In genomic region chr2:91462196-91462595, GRCm38 (mm10) we compare ENCODE assay signal across 8 mouse cellular contexts. TPM values are rescaled to one million over a fixed set of nuclear protein-coding genes. Genes with fewer than 3 reads are reported as not detected.
DNase-seq lines count a peak whose midpoint lies in the region; ATAC-seq lines count a peak whose summit lies in the region.

No protein-coding gene starts in this region.

- H3K36me3 ChIP-seq in heart, embryonic 12.5 days: no peaks in the 10 kb centered on the region
- H3K36me3 ChIP-seq in hindbrain, embryonic 14.5 days (replicated peaks; ENCODE audit: control insufficient read depth, insufficient read depth): no peaks in the 10 kb centered on the region
- no peaks in the 10 kb centered on the region for H3K36me3 ChIP-seq in midbrain, embryonic 14.5 days (ENCODE audit: control insufficient read depth, insufficient read depth, low read length)

- H3K4me1 ChIP-seq in heart, embryonic 12.5 days (replicated peaks): peaks cover 43% of the 10 kb centered on the region
- peaks cover 41% of the 10 kb centered on the region for H3K4me1 ChIP-seq in hindbrain, embryonic 14.5 days (replicated peaks; ENCODE audit: control insufficient read depth, insufficient read depth, low read length)
- H3K4me1 ChIP-seq in midbrain, embryonic 14.5 days (ENCODE audit: control insufficient read depth, insufficient read depth, low read length): peaks cover 46% of the 10 kb centered on the region

- H3K4me3 ChIP-seq in heart, embryonic 12.5 days: no peak overlapping the region
- no peak overlapping the region for H3K4me3 ChIP-seq in hindbrain, embryonic 14.5 days (replicated peaks; ENCODE audit: low read length)
- H3K4me3 ChIP-seq in midbrain, embryonic 14.5 days (replicated peaks; ENCODE audit: low read depth, low read length): no peak overlapping the region

- no peak for ATAC-seq in heart, embryonic 12.5 days (ENCODE audit: insufficient number of reproducible peaks, low FRiP score)
- ATAC-seq in hindbrain, embryonic 14.5 days (ENCODE audit: low FRiP score): no peak
- no peak for ATAC-seq in midbrain, embryonic 14.5 days (ENCODE audit: low FRiP score, low TSS enrichment)

- H3K4me2 ChIP-seq in heart, embryonic 12.5 days: peak overlapping the region; percentile 50
- peak overlapping the region; percentile 48 for H3K4me2 ChIP-seq in hindbrain, embryonic 14.5 days (replicated peaks)
- peak overlapping the region; percentile 45 for H3K4me2 ChIP-seq in midbrain, embryonic 14.5 days (ENCODE audit: low read length)

- no peak overlapping the region for H3K9ac ChIP-seq in heart, embryonic 12.5 days
- peak overlapping the region; percentile 53 for H3K9ac ChIP-seq in hindbrain, embryonic 14.5 days
- no peak overlapping the region for H3K9ac ChIP-seq in midbrain, embryonic 14.5 days (replicated peaks; ENCODE audit: low read length)

- no peaks in the 10 kb centered on the region for H3K27me3 ChIP-seq in heart, embryonic 12.5 days (replicated peaks)
- H3K27me3 ChIP-seq in hindbrain, embryonic 14.5 days (ENCODE audit: control insufficient read depth, insufficient read depth, low read length): peaks cover 19% of the 10 kb centered on the region; the same call in 1 of the 2 replicates
- H3K27me3 ChIP-seq in midbrain, embryonic 14.5 days (ENCODE audit: control insufficient read depth, insufficient read depth, low read length): peaks cover 7% of the 10 kb centered on the region; the same call in 1 of the 2 replicates

- no peak for DNase-seq in heart, postnatal 14 days
- peak; percentile 58 for DNase-seq in embryo, embryonic 9.5 days (ENCODE audit: extremely low spot score)
- DNase-seq in hindbrain, embryonic 14.5 days (ENCODE audit: low spot score): no peak
- DNase-seq in midbrain, embryonic 14.5 days: no peak
- DNase-seq in thymus, postnatal 10 days (ENCODE audit: low spot score in 2 of 2): no peak
- DNase-seq in ovary, postnatal 14 days (ENCODE audit: low spot score): no peak
- DNase-seq in testis, postnatal 10 days (ENCODE audit: low spot score): no peak

- intact Hi-C loops in heart, postnatal 14 days (cut with DNase I): loop anchor here (1.0 kb wide), 1 partner anchor 14 kb away; no protein-coding TSS in a partner anchor

- peak overlapping the region; percentile 78; the same call in 1 of the 2 replicates for H3K27ac ChIP-seq in heart, embryonic 12.5 days (ENCODE audit: poor library complexity, severe bottlenecking)
- 0 out of 2 replicates have a peak overlapping the region, but pooled peaks have one; percentile 63 for H3K27ac ChIP-seq in hindbrain, embryonic 14.5 days
- no peak overlapping the region; the same call in 1 of the 2 replicates for H3K27ac ChIP-seq in midbrain, embryonic 14.5 days (replicated peaks; ENCODE audit: low read depth, low read length)

- H3K9me3 ChIP-seq in heart, embryonic 12.5 days (replicated peaks): 0 out of 2 replicates have a peak, but pooled peaks cover 3% of the 10 kb centered on the region
- H3K9me3 ChIP-seq in hindbrain, embryonic 14.5 days (ENCODE audit: control insufficient read depth, low read length): no peaks in the 10 kb centered on the region
- H3K9me3 ChIP-seq in midbrain, embryonic 14.5 days (ENCODE audit: control insufficient read depth, low read length): no peaks in the 10 kb centered on the region

- 12% methylated on average over 2 of the region's 2 CpGs for WGBS in heart, embryonic 12.5 days
- 9% methylated on average over 2 of the region's 2 CpGs for WGBS in hindbrain, embryonic 14.5 days
- WGBS in midbrain, embryonic 14.5 days: 15% methylated on average over 2 of the region's 2 CpGs

RNA-seq across cellular contexts. Expression of gene Lrp4, which starts 4.9 kb away (rescaled TPM):
- 4.4 and 4.9 TPM in 2 replicates for polyA plus RNA-seq in heart, embryonic 12.5 days (2016; fragmentation: Nextera tagmentation; extraction: Ambion mirVana)
- total RNA-seq in heart, postnatal 14 days (2021): 10 to 100 TPM; 11.1 to 13.3 TPM
- 4.1 and 4.5 TPM in 2 replicates for polyA plus RNA-seq in hindbrain, embryonic 14.5 days (2014; fragmentation: Nextera tagmentation; extraction: Ambion mirVana)
- 2.8 and 4.7 TPM in 2 replicates for polyA plus RNA-seq in midbrain, embryonic 14.5 days (2014; fragmentation: Nextera tagmentation; extraction: Ambion mirVana)

RNA-seq across cellular contexts. Expression of gene 1110051M20Rik, which starts 17.7 kb away (rescaled TPM):
- polyA plus RNA-seq in heart, embryonic 12.5 days (2016; fragmentation: Nextera tagmentation; extraction: Ambion mirVana): 35.7 and 40.1 TPM in 2 replicates
- total RNA-seq in heart, postnatal 14 days (2021): 10 to 100 TPM; 10.5 to 12.0 TPM
- 143 and 155 TPM in 2 replicates for polyA plus RNA-seq in hindbrain, embryonic 14.5 days (2014; fragmentation: Nextera tagmentation; extraction: Ambion mirVana)
- polyA plus RNA-seq in midbrain, embryonic 14.5 days (2014; fragmentation: Nextera tagmentation; extraction: Ambion mirVana): 175 and 176 TPM in 2 replicates
